Mouse (Mus musculus): Measurements from ENCODE around the gene Acad10. TPM values are rescaled to one million over a fixed set of nuclear protein-coding genes. Genes with fewer than 3 reads are reported as not detected.
"Not testable (repeated sequence)": the region's sequence is repeated elsewhere in the genome, so short reads cannot be mapped to it uniquely, and the experiment has no call there.

Gene Acad10
- polyA plus RNA-seq, 1 experiment from 2014 or later, result 3.0 TPM

GRCm38 (mm10) chr5:121654526-121654925 is 5.8 kb downstream of the Acad10 start:
- no peaks in the 10 kb centered on the region for H3K36me3 ChIP-seq (ENCODE audit: insufficient read depth)
- H3K9ac ChIP-seq, result no peak overlapping the region
- H3K4me2 ChIP-seq, result no peak overlapping the region
- H3K27me3 ChIP-seq (ENCODE audit: insufficient read depth, low read length), result no peaks in the 10 kb centered on the region
- WGBS, result 78% methylated on average over 4 of the region's 4 CpGs
- ATAC-seq (ENCODE audit: insufficient read depth) (no peak), DNase-seq (no peak)
- no peaks in the 10 kb centered on the region for H3K9me3 ChIP-seq (ENCODE audit: low read depth, low read length)
- TF ChIP-seq CTCF (IDR thresholded peaks at IDR 0.05; ENCODE audit: low read depth), result no peak
- H3K4me3 ChIP-seq (ENCODE audit: low read depth, low read length), result no peak overlapping the region
- H3K4me1 ChIP-seq (ENCODE audit: insufficient read depth), result 0 out of 2 replicates have a peak, but pooled peaks cover under 1% of the 10 kb centered on the region
- H3K27ac ChIP-seq (ENCODE audit: low read depth), result no peak overlapping the region

GRCm38 (mm10) chr5:121649134-121649533 is 11.2 kb downstream of the Acad10 start:
- Histone ChIP-seq H3K9ac (no peak overlapping the region), H3K27ac (ENCODE audit: low read depth) (no peak overlapping the region), H3K4me3 (ENCODE audit: low read depth, low read length) (no peak overlapping the region), H3K4me1 (ENCODE audit: insufficient read depth) (no peaks in the 10 kb centered on the region), H3K4me2 (no peak overlapping the region), H3K36me3 (ENCODE audit: insufficient read depth) (no peaks in the 10 kb centered on the region), H3K9me3 (ENCODE audit: low read depth, low read length) (no peaks in the 10 kb centered on the region), H3K27me3 (ENCODE audit: insufficient read depth, low read length) (no peaks in the 10 kb centered on the region)
- TF ChIP-seq CTCF (IDR thresholded peaks at IDR 0.05; ENCODE audit: low read depth), result no peak
- ATAC-seq (ENCODE audit: insufficient read depth) (no peak), DNase-seq (no peak)
- WGBS, result 74% methylated on average over 7 of the region's 7 CpGs

- WGBS, result 91% methylated on average over 9 of the region's 9 CpGs
- ATAC-seq (ENCODE audit: insufficient read depth) (no peak), DNase-seq (no peak)
- no peaks in the 10 kb centered on the region for H3K27me3 ChIP-seq (ENCODE audit: insufficient read depth, low read length)
- H3K4me3 ChIP-seq (ENCODE audit: low read depth, low read length), result no peak overlapping the region
- no peaks in the 10 kb centered on the region for H3K9me3 ChIP-seq (ENCODE audit: low read depth, low read length)
- no peak for TF ChIP-seq CTCF (IDR thresholded peaks at IDR 0.05; ENCODE audit: low read depth)
- H3K4me2 ChIP-seq, result no peak overlapping the region
- no peaks in the 10 kb centered on the region for H3K4me1 ChIP-seq (ENCODE audit: insufficient read depth)
- H3K36me3 ChIP-seq (ENCODE audit: insufficient read depth), result no peaks in the 10 kb centered on the region
- no peak overlapping the region for H3K9ac ChIP-seq
- H3K27ac ChIP-seq (ENCODE audit: low read depth), result no peak overlapping the region
Observed at GRCm38 (mm10) chr5:121639601-121640000, 20.7 kb downstream of the Acad10 start.

- H3K27ac ChIP-seq (ENCODE audit: low read depth), result no peak overlapping the region
- no peak overlapping the region for H3K4me2 ChIP-seq
- H3K4me1 ChIP-seq (ENCODE audit: insufficient read depth), result no peaks in the 10 kb centered on the region
- no peaks in the 10 kb centered on the region for H3K27me3 ChIP-seq (ENCODE audit: insufficient read depth, low read length)
- WGBS, result 77% methylated on average over 6 of the region's 6 CpGs
- no peak for TF ChIP-seq CTCF (IDR thresholded peaks at IDR 0.05; ENCODE audit: low read depth)
- H3K9me3 ChIP-seq (ENCODE audit: low read depth, low read length), result no peaks in the 10 kb centered on the region
- no peak for DNase-seq
- H3K36me3 ChIP-seq (ENCODE audit: insufficient read depth), result no peaks in the 10 kb centered on the region
- H3K9ac ChIP-seq, result no peak overlapping the region
- no peak overlapping the region for H3K4me3 ChIP-seq (ENCODE audit: low read depth, low read length)
- no peak for ATAC-seq (ENCODE audit: insufficient read depth)
Observed at GRCm38 (mm10) chr5:121637296-121637695, 23.0 kb downstream of the Acad10 start.

- Histone ChIP-seq H3K27ac (ENCODE audit: low read depth) (no peak overlapping the region), H3K36me3 (ENCODE audit: insufficient read depth) (no peaks in the 10 kb centered on the region), H3K4me1 (ENCODE audit: insufficient read depth) (no peaks in the 10 kb centered on the region), H3K9ac (no peak overlapping the region), H3K27me3 (ENCODE audit: insufficient read depth, low read length) (no peaks in the 10 kb centered on the region), H3K4me2 (no peak overlapping the region), H3K4me3 (ENCODE audit: low read depth, low read length) (no peak overlapping the region), H3K9me3 (ENCODE audit: low read depth, low read length) (no peaks in the 10 kb centered on the region)
- no peak for DNase-seq
- no peak for ATAC-seq (ENCODE audit: insufficient read depth)
- WGBS, result 79% methylated on average over 5 of the region's 5 CpGs
- no peak for TF ChIP-seq CTCF (IDR thresholded peaks at IDR 0.05; ENCODE audit: low read depth)
Observed at GRCm38 (mm10) chr5:121634668-121635067, 25.6 kb downstream of the Acad10 start.

GRCm38 (mm10) chr5:121632804-121633203 is 27.5 kb downstream of the Acad10 start:
- ATAC-seq (ENCODE audit: insufficient read depth) (no peak), DNase-seq (no peak)
- no peaks in the 10 kb centered on the region for H3K9me3 ChIP-seq (ENCODE audit: low read depth, low read length)
- no peaks in the 10 kb centered on the region for H3K27me3 ChIP-seq (ENCODE audit: insufficient read depth, low read length)
- no peaks in the 10 kb centered on the region for H3K4me1 ChIP-seq (ENCODE audit: insufficient read depth)
- no peak for TF ChIP-seq CTCF (IDR thresholded peaks at IDR 0.05; ENCODE audit: low read depth)
- H3K4me3 ChIP-seq (ENCODE audit: low read depth, low read length), result no peak overlapping the region
- H3K36me3 ChIP-seq (ENCODE audit: insufficient read depth), result no peaks in the 10 kb centered on the region
- no peak overlapping the region for H3K4me2 ChIP-seq
- H3K9ac ChIP-seq, result no peak overlapping the region
- 41% methylated on average over 3 of the region's 3 CpGs for WGBS
- no peak overlapping the region for H3K27ac ChIP-seq (ENCODE audit: low read depth)

- not testable (repeated sequence) for H3K27me3 ChIP-seq (ENCODE audit: insufficient read depth, low read length); DNase-seq; H3K27ac ChIP-seq (ENCODE audit: low read depth); H3K4me2 ChIP-seq; H3K36me3 ChIP-seq (ENCODE audit: insufficient read depth); ATAC-seq (ENCODE audit: insufficient read depth); H3K4me1 ChIP-seq (ENCODE audit: insufficient read depth); H3K4me3 ChIP-seq (ENCODE audit: low read depth, low read length); H3K9me3 ChIP-seq (ENCODE audit: low read depth, low read length); H3K9ac ChIP-seq
- WGBS, result 51% methylated on average over 8 of the region's 9 CpGs
Observed at GRCm38 (mm10) chr5:121631106-121631647, 29.1 kb downstream of the Acad10 start.

- H3K9ac ChIP-seq, result no peak overlapping the region
- H3K27ac ChIP-seq (ENCODE audit: low read depth), result no peak overlapping the region
- no peaks in the 10 kb centered on the region for H3K27me3 ChIP-seq (ENCODE audit: insufficient read depth, low read length)
- TF ChIP-seq CTCF (IDR thresholded peaks at IDR 0.05; ENCODE audit: low read depth), result peak; percentile 87
- no peaks in the 10 kb centered on the region for H3K4me1 ChIP-seq (ENCODE audit: insufficient read depth)
- 0% methylated on average over 1 of the region's 1 CpGs for WGBS
- no peak overlapping the region for H3K4me2 ChIP-seq
- DNase-seq, result peak; percentile 86
- H3K4me3 ChIP-seq (ENCODE audit: low read depth, low read length), result no peak overlapping the region
- no peaks in the 10 kb centered on the region for H3K36me3 ChIP-seq (ENCODE audit: insufficient read depth)
- H3K9me3 ChIP-seq (ENCODE audit: low read depth, low read length), result no peaks in the 10 kb centered on the region
- ATAC-seq (ENCODE audit: insufficient read depth), result no peak
Observed at GRCm38 (mm10) chr5:121627871-121628270, 32.4 kb downstream of the Acad10 start.
